Mouse (Mus musculus) 3T3-L1 (cell line): ENCODE measurements around the gene Zscan2.

Source experiments
- DNase-seq: peaks from one replicate; pipeline ENCODE4 v3.0.0-alpha.2; 2015; ENCODE audit warnings: low read depth, low spot score

Zscan2 gene

DNA sequence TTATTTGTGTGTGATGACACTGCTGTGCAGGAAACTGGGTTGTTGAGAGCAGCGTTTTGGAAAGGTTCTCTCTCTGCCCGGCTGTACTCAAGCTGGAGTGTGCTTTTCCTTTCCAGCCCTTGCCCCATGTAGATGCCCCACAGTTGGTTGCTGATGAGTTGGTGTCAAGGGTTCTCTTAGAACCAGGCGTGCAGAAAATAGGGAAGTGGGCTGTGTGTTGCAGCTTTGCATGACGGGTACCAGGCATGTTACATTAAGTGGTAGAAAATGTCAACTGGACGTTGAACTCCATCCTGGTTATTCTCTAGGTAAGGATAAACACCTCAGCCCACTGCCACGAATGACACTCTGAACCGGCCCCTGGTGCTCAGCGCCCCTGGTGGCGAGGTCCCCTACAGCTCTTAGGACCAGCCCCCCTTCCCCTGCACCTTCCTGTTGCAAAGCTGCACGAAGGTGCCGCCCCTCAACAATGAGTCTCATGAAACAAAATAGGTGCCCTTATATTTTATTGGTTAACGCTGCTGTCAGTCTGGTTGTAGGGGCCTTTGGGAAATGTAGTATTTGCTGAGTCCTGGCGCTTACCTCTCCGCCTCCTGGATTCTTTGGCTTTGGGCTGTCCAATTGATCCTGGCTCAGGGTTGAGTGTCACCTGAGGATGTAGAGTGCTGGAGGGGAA is 22.2 kb downstream of the Zscan2 start:
- no peak for DNase-seq

DNA sequence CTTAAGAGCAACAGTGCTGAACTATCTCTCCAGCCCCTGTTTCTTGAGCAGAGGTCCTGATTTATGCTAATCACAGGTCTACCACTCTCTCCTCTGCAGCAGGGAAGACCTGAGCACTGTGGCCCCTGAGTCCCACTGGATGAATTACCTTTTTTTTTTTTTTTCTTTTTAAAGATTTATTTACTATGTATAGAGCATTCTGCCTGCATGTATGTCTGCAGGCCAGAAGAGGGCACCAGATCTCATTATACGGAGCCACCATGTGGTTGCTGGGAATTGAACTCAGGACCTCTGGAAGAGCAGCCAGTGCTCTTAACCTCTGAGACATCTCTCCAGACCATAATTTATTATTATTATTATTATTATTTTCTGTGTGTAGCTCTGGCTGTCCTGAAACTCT is 24.9 kb downstream of the Zscan2 start:
- DNase-seq, result peak; percentile 41

DNA sequence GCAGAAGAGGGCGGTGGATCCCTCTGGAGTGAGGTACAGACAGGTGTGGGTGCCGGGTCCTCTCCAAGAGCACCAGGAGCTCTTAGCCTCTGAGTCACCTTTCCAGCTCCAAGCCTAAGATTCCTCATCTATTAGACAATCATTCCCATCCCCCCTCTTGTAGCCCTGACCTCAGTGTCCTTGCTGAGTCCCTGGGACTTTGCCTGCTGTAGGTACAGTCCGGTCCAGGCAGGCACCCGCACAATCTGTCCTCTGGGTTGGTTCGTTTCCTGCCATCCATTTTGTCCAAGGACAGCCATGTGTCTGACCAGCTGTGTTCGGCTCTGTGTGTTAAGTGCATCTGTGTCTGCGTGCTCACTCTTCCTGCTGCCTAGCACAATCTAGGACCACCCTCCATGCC is 27.9 kb downstream of the Zscan2 start:
- peak; percentile 20 for DNase-seq

DNA sequence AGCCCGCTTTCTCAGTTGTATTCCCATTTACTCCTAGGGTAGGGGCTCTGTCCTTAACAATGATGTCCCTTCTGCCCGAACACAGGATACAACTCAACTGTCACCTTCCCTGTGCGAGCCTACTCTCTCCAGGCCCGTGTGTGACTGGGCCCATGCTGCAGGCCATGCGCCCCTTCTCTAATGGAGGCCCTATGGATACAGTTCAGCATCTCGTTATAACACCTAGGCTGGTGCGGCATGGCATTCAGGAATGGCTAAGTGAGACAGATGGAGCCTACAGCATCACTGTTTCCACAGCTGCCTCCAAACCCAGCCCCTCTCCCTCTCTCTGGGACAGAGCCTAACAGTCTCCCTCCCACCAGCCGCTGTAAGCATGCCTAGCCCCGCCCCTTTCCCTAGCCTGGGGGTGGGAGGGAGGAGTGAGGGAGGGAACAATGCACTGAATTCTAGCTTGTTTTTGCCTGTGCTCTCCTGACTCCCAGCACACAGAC is 28.3 kb downstream of the Zscan2 start:
- peak; percentile 19 for DNase-seq

DNA sequence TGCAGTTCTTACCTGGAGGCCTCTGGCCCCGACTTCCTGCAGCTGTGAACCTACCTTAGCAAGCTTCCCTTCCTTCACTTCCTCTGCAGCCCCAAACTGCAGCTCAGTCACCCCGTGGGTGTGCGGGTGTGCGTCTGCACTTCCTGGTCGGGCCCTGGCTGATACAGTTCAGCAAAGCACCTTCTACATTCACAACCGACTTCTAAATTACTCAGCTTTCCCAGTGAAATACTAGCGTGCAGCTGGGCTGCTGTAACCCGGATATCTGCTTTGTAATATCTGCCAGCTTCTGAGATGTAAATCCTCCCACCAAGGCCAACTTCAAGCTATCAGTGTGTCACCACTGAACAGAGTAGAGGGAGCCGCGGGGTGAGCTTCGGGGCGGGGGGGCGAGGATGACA is 29.1 kb downstream of the Zscan2 start:
- no peak for DNase-seq

DNA sequence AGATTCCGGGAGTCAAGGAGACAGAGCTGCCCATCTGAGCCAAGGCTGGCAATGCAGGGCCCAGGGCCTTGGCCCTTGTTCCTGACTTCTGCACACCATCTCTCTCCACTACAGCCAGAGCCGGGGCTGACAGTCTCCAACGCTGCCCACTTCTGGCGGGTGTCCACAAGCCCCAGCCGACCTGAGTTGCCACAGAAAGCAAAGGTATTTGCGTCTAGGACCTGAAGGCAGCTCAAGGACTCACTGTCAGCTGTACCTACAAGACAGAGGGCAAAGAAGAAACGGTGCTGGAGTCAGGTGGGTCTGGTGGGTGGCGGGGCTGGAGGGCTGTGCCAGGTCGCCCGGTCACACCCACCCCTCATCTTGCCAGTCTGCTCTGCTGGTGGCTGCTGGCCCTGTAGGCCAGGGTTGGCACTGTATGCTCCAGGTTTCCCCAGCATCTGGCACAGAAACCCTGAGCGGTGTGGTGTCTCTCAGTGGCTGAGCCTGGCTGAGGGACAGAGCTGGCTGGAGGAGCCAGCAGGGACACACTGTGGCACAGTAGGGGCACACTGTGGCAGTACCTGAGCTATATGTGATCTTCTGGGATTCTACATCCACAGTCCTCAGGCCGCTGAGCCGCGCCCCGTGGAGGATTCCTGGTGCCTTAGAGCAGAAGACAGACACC is 32.5 kb downstream of the Zscan2 start:
- DNase-seq, result no peak

DNA sequence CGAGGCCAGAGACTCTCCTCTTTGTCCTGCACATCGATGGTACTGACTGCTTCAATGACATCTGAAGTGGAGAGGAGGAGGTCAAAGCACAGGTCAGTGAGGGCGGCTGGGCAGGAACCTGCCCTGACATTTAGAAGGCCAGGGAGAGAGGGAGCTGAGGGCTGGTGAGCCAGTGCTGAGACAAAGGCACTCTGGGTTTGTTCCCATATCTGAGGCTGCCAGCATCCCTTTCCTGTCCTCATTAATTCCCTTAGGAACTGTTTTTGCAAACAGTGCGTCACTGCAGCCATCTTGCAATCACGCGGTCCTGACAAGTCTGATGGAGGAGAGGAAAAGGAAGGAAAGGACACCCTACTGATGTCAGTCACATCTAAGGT is 33.0 kb downstream of the Zscan2 start:
- DNase-seq, result no peak

DNA sequence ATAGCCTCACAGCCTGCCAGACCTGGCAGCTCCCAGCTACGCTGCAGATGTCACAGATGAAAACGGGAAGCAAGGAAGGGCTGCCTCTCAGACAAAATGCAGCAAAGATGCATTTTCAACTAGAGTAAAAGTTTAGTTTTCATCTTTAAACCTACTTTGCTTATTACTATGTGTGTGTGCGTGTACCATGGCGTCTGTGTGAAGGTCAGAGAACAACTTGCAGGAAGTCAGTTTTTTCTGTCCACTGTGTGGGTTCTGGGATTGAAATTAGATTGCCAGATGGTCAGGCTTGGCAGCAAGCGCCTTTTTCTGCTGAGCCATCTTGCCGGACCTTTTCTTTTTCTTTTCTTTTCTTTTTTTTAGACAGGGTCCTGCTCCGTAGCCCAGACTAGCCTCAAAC is 33.5 kb downstream of the Zscan2 start:
- DNase-seq, result no peak

DNA sequence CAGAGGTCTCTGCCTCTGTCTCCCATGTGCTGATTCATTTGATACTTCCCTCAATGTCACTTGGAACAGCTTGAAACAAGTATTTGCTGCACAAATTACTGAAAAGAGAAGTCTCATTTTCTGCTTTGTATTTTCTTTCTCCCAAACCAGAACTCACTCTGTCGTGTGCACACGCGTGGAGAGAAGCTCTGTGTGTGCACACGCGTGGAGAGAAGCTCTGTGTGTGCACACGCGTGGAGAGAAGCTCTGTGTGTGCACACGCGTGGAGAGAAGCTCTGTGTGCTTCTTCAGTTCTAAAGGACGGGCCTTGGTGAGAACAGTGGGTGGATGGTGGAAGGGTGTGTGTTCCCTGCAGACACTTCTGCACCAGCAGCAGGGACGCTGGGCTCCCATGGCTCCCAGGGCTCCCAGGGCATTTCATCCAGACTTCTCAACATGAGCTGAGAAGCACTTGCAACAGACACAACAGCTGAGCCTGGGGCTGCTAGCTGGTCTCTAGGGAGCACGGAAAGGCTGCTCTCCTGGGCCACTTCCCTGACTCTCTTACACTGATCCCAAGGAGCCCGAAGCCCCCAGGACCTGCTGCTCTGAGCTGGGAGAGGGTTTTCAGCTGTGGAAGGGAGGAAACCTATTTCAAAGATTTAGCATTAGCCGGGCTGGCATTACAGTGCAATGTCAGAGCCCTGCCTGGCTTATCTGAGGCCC is 34.2 kb downstream of the Zscan2 start:
- DNase-seq, result no peak

DNA sequence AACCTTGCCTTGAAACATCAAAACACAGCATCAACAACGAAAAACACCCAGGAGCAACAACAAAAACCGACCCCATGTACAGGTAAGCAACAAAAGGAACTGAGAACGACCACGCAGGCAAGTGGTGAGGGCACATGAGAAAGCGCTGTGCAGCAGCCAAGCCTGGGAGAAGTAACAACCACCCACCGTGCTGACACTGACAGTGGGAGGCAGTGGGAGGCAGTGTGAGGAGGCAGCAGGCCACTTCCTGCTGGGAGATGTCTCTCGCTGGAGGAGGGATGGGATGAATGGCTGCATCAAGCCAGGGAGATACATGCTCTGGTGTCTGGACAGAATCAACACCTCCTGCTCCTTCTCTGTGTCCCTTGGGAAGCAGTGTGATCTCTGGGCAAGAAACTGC is 36.4 kb downstream of the Zscan2 start:
- DNase-seq, result no peak

DNA sequence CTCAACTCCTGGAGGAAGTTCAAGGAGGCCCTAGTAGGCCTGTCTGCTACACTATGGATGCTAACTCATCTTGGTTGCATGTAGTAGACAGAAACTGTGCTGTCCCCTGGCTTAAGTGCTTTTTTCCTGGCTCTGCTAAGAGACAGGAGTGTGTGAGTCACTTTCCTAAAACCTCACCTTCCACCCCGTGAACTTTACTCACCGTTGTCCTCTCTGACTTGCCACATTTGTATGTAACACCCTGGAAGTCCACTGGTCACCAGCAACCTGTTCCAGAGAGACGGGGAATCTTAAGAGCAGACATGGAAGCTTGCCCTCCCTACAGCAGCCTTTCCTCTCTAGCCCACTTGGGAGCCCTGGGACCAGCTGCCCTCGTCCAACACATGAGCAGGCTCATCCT is 37.0 kb downstream of the Zscan2 start:
- DNase-seq, result no peak

DNA sequence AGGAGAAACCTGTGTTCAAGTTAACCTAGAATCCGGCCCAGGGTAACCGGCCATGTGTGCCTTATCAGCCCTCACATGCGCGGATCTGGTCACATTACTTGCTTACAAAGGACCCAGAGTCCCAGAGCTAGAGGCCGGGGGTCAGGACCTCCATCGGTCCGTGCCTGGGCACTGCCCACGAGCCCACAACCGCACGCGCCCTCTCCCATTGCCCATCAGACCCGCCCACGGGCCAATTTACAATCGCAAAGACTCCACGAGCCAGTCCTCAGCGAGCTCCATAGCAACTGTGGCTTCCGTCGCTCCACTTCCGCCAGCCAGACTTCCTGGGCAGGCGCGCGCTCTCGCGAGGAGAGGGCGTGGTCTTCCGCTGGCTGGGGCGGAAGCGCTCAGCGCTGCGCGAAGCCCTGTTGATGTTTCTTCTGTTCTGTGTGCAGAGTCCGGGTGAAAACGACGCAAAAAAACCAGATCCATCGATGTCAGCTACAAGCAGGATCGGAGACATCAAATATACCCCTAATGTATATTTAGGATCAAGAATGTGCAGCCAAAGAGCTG is 40.3 kb downstream of the Zscan2 start, which contains the start of gene Wdr73:
Gene Wdr73, minus strand, starts transcription at position 326 of the 558 bp plus-strand sequence.
- DNase-seq, result peak; percentile 89

DNA sequence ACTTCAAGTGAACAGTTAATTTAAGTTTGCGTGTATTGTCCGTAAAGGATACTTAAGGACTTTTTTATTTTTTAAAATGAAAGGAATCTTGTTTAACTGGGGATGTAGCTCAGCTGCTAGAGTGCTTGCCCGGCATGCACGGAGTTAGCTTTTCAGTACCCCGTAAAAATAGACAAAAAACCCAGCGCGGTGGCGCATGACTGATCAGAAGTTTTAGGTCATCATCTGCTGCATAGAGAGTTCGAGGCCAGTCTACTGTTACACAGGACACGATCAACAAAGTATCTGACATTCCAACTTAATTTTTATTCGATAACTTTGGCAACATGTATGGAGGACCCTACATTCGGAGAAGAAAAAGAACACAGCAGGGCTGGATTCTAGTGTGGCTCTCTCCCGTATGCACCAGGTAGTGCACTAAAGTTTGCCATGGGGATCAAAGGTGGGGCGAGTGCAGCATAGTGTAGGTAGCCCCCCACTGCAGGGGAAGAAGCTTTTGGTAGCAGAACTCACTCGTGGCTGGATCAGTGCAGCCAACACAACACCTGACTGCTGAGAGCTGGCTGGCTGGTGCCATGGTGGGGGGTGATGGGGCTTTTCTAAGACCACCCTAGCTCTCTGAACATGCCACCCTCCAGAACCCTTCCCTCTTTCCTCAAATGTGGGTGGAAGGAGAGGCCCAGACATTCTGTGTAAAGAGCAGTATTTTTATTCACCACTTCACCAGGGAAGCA is 41.0 kb downstream of the Zscan2 start:
- DNase-seq, result no peak

DNA sequence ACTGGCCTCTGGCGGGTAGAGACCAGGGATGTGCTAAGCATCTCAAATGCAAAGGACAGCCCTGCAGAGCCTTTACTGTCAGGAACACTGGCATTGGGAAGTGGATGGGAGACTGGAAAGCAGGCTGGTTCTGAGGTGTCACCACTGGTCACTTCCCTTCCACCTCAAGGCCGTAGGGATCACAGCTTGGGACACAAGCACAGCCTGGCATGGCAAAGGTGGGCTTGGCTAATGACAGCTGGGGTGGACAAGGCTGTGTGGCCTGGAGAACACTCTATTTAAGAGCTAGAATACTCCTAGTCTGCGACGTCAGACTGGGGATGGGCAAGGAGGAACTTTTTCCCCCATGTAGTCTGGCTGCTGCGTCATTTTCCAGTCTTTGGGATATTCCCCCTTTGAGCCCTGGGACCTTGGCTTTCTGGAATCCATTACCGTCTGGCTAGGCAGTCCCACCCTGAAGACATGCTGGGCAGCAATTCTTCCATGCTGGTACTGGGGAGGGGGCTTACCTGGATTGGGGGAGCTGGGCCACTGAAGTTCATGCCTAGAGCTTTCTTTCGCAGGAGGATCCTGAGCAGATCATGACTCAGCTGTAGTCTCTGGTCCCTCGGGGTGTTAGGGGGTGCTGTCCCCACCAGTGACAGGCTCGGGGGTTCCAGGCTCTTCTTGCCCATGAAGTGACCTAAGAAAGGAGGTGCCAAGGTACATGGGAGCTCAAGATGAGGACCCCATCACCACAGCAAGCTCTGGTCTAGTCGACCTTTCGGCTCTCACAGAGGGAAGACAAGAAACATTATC is 43.1 kb downstream of the Zscan2 start:
- no peak for DNase-seq

DNA sequence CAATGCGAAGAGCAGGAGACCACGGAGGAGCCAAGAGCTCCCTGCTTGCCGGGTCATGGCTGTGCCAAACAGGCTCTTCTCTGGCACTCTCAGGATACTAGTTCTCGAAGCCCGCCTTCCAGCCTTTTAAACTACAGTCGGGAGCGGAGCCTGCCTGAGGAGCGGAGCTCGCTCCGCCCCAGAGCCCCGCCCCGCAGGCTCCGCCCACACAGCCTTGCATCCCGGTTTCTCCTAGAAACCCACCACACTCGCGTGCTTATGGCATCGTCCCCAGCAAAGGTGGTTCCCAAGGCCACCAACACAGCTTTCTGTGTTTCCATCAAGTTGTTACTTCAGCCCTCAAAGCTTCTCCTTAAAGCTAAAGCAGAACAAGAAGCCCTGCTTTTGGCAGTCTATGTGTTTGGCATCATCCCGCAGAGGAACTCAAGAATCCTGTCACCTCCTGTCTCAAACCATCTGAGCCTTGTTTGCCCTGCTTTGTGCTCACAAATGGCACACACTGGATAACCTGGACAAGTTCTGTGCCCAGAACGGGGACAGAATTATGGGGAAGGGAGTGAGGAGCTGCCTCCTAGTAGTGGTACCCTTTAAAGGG is 44.3 kb downstream of the Zscan2 start, which contains the start of gene Nmb:
Gene Nmb, minus strand, starts transcription at position 156 of the 595 bp plus-strand sequence.
- no peak for DNase-seq

DNA sequence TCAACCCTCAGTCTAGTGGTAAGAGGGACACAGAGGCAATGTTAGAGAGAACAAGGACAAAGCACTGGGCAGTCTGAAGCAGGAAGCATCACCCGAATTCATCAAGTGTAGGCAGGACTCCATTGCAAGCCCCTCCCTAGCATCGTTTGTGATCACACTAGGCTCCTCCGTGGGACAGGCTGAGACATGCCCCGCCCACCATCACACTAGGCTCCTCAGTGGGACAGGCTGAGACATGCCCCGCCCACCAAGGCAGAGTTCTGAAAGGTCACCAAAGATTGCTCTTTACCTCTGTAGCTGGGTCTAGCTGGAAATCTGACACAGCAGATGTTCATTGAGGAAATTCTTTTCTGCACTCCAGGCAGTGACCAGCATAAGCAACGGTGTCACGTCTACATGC is 50.3 kb downstream of the Zscan2 start:
- no peak for DNase-seq

DNA sequence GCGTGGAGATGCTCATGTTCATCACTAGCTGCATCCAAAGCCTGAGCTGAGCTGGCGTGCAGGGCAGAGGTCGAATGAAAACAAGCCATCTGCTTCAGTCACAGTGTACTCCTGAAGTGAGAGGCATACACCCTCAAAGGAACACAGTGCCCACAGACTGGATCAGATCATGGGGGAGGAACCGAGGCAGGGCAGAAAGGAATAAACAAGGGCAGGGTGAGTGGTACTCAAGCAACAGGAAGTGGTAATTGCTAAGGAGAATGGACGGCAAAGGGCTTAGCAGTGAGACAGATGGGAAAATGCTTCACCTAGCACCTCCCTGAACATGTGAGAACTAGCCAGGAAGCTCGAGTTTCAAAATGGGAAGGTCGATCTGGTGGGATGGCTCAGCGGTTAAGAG is 51.8 kb downstream of the Zscan2 start:
- no peak for DNase-seq

DNA sequence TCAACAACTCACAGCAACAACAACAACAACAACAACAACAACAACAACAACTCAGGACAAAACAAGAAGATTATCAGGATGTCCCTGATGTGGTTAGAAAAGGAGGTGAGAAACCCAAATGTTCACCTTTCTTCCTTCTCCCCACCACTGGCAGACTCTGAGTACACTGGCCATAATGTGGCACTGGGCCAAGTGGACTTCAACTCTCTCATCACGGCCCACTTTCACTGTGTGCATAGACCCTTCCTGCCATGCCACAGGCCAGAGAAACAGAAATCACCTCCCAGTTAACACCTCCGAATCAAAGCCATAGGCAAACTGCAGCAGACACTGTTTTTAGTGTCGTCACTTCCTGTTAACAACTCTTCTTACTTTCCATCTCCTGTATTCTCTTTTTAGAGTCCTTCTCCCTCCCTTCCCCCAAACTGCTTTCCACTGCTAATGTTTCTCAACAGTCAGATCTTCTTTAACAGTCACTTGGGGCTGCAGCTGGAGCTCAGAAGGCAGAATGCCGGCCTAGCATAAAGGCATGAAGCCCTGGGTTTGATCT is 57.3 kb downstream of the Zscan2 start:
- no peak for DNase-seq

DNA sequence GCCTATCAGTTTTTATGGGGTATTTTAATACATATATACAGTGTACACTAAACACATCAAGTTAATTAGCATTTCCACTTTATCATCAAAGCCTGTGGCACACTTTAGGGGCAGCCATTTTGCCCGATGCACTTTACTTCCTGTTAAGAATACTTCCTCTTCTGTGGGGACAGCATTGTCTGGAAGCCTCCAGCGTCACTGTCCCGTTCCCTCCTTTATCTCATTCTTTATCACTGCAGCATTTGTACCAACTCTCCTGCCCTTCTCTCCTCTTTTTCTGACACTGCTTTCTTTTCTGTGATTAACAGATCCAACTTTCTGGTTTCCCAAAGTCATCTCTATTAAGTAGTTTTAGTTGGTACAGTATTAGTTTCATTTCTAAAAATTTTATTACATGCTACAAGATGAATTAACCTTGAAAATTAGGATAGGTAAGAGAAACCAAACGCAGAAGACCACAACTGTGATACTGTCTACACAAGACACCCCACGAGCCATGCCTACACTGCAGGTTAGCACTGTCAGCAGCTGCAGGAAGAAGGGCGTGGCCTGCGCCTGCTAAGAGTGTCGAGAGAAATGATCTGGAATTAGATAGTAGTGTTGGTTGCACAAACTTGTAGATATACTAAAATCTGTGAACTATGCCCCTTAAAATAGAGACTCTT is 58.4 kb downstream of the Zscan2 start:
- no peak for DNase-seq

DNA sequence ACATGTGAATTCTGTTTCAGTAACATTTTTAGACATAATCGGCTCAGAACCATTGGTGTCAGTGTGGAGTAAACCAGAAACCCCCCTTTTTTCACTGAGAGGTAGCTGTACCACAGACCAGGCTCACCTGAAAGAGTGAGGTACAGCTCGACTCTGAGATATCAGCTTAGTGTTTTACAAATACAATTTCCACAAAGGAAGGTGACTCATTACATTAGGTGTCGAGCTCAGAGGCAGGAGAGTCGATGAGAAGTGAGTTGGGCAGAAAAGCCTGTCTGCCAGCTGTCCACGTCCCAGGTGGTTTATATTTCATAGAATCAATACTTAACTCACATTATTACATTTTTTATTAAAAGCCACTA is 58.9 kb downstream of the Zscan2 start:
- DNase-seq, result no peak
